Mouse (Mus musculus) spleen, postnatal 36 days (tissue): ENCODE measurements at regions not wholly inside any gene's neighbourhood (a gene's known extent, or its start where the extent isn't known, plus 50 kb on each side); places are given as distances from the start of the nearest gene placed in this dataset.

Experiments used
- DNase-seq, 2 experiments: peaks; one replicate each; pipeline ENCODE4 v3.0.0; 2022; ENCODE audit warnings: low spot score in 2 of 2, mixed read lengths in 1 of 2

DNA sequence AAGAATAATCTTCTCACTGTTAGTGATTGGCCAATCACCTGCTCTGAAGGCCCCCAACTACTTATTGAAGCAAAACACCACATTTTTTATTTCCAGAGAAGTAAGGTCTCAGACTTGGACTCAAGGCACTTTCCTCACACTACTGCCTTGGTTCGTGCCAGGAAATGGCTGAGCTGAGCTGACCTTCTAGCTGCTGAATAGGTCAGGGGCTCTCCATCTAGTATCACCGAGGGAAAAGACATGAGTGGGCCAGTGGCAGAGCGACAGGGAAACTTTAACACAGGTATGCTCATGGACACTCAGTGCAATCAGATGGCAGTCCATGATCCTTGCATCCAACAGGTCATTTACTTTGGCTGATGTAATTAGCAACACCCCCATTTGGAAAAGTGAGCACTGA, 635.3 kb downstream of the Insc start:
- DNase-seq = no peak

DNA sequence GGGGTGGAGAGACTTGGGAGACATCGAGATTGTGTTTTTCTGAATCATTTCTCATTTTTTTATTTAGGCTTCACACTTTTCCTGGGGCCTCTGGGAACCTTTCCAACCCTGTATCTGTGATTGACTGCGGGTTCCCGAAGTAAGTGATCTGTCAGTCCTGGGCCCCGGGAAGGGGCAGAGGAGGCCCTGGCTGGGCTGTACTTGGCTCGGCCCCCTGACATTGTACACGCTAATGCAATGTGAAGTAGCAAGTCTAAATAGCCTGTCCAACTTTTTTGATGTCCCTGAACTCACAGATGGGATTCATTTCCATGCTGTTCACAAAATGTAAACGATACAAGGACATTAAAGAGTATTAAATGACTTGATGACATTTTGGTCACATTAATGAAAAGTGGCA, 636.1 kb downstream of the Insc start:
- DNase-seq = no peak

DNA sequence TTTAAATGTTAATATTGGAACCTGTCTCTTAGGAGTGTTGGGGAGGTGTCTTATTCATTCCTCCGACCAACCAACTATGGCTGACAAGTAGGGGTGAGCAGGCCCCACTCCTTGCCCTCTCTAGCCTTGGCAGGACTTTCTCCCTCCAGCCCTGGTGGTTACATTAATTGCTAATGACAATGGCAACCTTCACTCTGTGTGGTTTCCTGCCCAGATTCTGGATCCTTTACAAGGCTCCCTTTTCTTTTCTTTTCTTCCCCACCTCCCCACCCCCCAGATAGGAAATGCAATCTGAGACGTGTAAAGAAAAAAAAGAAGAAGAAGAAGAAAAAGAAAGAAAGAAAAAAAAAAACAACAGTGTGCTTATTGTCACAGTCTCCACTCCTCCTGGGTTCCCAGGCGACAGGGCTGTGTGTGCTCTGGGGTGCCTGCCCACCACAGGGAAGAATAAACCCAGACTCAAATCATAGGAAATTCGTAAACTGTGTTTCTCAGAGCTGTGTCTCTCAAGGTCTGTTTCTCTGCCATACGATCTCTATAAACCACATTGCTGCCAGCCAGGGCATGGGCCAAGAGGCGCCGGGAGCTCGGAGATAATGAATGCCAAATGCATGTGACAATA, 637.6 kb downstream of the Insc start:
- no peak for DNase-seq

DNA sequence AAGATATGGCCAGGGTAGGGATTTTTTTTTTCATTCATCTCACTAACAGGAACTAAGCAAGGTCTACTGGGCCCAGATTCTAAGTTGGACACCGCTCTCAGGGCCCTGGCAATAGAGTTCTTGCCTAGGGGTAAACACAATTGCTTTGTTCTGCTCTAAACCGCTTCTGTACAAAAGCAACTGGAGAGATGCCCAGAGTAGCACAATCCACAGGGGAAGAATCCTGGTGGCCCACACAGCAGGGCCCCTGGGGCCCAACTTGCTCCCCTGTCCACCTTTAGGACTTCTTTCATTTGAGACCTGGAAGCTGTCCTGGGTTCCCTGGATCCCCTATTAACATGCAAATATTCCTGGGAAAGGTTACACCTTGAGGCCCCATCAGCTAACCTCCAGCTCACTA, 639.4 kb downstream of the Insc start:
- DNase-seq = no peak

DNA sequence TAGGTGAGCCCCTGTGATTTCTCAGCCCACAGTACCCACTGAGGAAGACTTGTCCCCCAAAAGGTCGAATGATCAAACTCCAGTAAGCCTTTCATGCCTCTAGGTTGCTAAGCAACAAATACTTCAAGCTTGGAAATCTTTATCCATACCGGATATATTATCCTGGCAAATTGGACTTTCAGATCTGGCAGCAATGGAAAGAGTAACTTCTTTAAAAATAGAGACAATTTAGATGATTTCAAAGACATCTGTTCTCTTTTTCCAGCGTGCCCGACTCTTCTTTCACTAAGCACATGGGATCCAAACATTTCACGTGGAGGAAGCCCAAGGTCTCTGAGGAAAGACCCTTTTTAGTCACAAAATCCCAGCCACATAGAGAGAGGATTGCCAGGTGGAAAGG, 645.4 kb downstream of the Insc start:
- DNase-seq = no peak

DNA sequence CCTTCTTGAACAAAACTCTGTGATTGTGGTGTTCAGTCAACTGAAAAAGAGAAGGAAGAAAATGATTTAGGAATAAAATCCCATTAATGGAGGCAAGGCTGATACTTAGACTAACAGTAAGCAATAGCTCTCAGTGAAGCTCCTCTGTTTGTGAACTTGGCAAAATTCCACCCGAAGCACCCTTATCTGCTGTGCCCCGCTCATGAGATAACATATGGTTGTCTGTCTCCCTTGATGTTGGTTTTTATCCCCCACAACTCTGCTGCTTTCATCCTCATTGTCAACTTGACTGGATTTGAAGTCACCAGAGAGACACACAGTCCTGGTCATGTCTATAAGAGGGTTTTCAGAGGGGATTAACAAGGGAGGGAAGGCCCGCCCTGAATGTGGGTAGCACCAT, 646.1 kb downstream of the Sox6 start:
- no peak for DNase-seq

DNA sequence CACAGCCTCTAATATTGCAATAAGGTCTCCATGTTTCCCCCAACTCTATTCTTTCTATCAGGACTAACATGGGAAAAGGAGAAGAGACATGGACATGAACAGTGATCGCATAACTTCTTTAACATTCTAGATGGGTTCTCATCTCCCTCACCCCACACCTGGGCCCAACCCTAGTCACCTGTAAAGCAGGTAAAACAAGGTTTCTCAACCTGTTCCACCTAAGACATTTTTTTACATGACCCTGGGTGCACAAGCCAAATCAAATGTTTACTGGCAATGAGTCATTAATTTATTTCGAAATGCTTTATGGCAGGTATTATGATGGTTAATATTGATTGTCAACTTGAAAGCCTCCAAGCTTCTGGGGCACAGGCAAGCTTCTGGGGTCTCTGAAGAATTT, 640.4 kb downstream of the Sox6 start:
- DNase-seq = no peak

DNA sequence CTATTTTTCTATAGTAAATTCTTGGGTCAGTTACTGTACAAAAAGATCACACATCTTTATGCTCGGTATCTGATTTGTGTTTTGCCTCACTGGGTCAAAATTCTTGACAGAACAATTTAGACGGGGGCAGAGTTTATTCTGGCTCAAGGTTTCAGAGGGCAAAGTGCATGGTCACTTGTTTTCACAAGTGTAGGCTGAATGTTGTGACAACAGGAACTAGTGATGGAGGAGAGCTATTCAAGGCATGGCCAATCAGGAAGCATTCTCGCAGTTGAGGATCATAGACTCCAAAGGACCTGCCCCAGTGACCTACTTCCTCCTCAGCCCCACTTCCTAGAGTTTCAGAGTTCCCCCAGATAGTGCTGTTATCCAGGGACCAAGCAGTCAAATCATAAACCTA, 639.1 kb downstream of the Sox6 start:
- DNase-seq = no peak

DNA sequence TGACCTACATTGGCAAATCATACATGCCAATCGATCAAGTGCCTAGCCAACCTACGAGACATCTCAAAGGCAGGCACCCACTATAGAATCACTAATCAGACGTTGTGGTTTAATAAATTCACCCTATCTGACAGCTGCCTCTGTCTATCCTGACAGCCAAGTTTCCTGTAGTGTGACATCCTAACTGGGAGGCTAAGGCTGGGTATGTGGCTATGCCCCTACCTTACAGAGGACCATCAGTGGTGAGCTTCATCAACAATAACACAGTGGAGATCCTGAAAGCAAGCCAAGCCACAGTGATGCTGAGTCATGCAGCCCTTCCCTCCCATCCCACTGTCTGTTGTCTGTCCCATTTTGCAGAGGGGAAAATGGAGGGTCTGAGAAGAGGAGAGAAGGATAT, 630.7 kb downstream of the Sox6 start:
- no peak for DNase-seq

DNA sequence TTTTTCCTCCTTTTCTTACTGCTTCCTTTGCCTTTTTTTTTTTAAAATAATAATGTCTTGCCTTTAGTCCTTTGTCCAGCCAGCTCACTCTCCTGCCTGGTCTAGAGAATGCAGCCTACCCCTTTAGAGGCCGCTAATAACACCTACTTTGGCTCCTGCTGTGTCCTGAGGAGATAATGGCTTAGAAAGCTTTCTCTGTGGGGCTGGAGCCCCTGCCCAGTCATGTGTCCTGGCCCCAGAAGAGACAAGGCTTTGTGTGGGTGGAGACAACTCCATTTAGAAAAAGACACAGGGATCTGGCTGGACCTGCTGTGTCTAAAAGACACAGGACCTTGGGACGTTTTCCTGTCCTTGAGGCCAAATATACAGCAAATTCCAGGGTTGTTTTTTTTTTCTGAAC, 629.7 kb downstream of the Sox6 start:
- no peak for DNase-seq

DNA sequence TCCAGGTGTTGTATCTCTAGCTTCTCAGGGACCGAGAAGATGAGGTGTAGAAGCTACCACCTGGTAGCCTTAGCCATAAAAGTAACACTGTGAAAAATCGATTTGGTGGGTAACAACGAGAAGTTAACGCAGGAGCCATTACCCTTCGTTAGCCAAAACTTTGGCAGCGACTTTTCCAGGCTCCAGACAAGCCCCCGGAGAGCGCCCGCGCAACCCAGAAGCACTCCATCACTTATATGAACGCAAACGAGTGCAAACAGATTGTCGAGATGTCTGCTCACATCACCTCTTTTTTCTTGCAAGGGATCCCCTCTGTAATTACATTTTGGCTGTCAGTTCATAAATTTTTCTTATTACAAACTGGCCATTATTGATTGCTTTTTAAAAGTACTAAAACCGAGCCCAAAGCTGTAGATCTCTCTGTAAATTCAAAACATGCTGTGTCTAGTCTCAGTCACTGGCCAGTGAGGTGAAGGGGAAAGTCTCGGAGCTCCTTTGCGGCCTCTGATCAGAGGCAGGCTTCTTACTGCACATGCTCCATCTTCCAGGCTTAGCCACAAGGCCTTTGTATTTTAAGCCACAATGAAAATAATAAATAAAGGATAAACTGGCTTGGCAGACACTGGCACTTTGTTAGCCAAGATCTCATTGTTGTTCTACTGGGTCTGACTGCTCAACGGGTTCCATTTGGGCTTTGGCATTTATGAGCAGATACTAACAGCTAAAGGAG, 627.9 kb downstream of the Sox6 start:
- DNase-seq = no peak

DNA sequence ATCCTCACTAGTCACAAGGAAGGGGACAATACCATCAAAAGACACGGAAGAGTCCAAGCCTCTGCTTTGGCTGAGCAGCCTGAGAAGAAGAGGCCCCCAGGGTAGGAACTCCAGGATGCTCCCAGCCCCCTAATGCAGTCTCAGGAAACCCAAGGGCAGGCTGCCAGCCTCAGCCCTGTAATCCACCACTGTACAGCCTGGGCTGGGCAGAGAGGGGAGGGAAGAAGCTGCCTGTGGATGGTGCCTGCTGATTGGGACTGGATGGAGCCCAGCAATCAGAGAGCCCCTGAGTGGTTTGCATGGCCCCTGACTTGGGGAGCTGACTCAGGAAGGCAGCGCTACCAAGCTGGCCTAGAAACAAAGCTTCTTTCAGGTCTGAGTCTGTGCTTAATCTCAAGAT, 627.1 kb downstream of the Sox6 start:
- no peak for DNase-seq

DNA sequence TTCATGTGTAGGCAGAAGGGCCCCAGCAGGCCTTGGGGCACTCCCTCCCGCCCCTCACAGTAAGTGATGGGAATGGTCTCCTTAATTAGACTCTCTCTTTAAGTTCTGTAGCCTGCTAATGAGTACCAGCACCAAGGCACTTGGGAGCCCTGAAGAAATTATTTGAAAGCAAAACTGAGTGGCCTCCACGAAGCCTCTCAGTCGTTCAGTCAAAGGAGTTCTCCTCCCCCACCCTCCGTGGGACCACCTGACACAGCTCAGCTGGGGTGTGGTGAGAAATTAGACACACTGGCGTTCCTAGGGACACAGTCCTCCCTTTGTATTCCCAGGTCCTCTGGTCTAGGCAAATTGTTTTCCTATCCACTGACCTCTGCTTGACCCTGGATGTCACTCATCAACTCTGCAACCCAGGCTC, 623.4 kb downstream of the Sox6 start:
- no peak for DNase-seq
